Mouse (Mus musculus): ENCODE measurements around the gene Nbas. TPM values are rescaled to one million over a fixed set of nuclear protein-coding genes. Genes with fewer than 3 reads are reported as not detected.

Nbas gene
- 10 to 100 TPM; 10.7 to 21.3 TPM for polyA plus RNA-seq (2017; shearing (Covaris generic))

DNA sequence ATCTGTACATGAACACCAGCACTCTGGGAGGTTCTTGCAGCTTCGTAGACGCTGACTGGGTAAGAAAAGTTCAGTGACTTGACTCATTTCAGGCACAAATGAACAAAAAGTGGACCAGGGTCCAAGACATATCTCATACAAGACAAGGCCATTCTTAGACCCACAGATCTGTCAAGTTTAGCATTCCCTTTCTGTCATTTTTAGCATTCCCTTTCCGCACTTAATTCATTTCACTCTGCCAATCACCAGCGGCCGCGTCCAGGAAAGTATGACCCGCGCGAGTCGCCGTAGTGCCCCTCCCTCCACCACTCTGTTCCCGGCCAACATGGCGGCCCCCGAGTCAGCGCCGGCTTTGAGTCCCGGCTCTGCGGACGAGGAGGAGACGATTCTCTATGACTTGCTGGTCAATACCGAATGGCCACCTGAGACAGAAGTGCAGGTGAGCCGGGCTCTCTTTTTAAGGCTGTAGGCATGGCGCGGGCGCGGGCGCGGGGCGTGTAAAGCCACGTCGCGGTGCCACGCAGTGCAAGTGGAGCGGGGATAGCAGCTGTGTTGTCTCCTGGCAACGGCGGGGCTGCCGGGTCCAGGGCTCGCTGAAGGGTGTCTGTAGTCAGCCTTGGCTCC, at the start of gene Nbas:
Gene Nbas (plus strand): TSS at position 308 of the 624 bp plus-strand sequence.
- peak; percentile 85 for ATAC-seq

GRCm38 (mm10) chr12:13242453-13242852, 26.5 kb upstream of the Nbas start:
- no peak for ATAC-seq

DNA sequence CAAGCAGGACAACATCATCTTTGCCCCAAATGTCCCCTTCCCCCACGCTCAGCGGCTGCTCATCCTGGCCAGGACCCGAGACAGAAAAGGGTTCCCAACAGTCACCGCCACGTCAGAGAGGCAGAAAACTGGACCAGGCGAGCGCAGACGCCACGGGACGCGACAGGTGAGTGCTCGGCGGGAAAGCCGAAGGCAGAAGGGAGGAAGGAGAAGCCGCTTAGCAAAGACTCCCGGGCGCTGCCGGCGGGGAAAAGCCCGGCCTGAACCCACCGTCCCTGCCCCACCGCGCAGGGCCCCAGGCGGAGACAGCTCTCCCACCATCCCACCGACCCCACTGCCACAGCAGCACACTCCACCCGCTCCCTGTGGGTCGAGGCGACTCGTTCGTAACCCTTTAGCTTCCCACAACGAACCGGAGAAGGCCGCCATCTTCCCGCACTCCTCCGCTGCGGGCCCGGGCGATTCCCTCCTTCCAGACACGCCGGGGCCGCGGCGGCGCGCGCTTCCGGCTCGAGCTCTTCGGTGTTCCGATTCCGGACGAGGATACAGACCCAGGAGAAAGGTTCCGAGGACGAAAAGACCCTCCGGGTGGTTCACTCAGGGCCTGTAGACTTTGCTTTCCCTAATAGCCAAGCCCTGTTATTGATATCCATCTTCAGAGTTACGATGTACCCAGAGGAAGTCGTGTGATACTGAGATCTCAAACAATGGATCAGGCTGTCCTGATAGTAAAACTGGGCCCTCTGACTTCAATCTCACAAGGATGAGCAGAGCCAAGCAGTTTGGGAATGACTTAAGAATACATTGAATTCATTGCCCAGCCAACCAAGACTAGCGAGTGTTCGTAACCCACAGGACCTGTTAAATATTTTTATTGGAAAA, 20.0 kb upstream of the Nbas start, which contains the start of gene Ddx1:
Gene Ddx1 (minus strand): TSS at position 523 of the 882 bp plus-strand sequence.
- peak; percentile 93 for ATAC-seq

DNA sequence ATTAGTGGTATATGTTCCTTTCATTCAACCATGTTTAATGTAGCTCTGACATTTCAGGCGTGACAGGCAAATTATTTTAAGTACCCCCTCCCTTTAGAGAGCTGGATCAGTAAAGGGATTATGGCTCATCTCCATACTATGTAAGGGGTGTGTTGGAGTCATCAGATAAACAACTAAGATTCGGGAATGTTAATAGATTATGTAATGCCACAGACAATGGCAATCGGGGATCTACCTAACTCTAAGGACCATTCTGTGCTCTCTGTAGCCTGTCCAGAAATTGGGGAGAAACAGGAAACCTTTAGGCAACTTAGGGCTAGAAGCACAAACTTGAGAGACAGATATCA, 19.4 kb upstream of the Nbas start:
- peak; percentile 2 for ATAC-seq

DNA sequence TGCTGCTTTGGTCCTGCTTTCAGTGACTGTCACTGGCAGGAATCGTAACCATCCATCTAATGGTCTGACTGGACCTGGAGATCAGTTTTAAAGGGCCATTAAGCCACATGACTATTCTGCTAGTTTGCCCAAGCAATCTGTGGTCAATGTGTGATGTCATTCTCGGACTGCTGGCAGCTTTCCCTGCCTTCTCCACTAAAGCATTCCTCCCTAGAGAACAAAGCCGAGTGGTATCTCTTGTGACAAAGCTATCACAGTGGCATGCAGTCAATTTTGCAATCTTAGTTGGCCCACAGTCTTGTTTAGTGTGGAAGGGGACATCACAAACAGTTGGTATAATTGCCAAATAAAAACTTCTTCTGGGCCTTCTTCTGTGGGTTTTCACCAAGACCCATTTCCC, 13.9 kb upstream of the Nbas start:
- no peak for ATAC-seq

- ATAC-seq = no peak
Observed at GRCm38 (mm10) chr12:13255701-13256100, 13.2 kb upstream of the Nbas start.

DNA sequence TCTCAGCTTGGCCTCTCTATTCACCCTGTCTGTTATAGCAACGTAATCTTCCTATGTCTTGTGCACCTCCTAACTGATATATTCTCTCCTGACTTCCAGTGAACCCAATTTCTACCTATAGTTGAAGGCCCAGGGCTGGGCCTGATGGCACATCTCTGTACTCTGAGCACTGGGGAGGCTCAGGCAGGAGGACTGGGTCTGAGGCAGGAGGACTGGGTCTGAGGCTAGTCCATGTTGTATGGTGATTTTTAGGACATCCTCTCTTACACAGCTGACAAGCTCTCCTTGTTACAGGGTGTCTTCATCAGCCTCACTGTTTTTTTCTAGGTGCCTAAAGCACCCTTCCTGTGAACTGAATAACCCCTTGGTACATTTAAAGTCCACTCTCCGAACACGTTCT, 521 bp upstream of the Nbas start:
- peak; percentile 8 for ATAC-seq

GRCm38 (mm10) chr12:13269570-13270390, 847 bp downstream of the Nbas start:
- peak; percentile 25 for ATAC-seq

DNA sequence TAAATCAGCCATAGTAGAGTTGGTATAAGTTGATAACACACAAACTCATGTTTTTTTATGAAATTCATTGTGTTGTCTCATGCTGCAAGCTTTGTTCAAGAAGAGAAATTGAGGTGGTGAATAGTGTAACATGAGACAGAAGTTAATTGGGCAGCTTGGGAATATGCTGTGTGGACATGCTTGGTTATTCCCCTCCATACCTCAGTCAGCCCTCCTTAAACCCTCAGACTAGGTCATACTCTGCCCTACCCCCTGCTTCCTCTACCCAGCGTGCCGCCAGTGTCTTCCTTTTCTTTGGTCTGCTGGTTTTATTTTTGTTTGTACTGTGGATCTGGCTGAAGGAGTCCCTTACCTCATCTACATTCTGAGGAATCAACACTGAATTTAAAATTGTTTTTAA, 22.5 kb downstream of the Nbas start:
- no peak for ATAC-seq

DNA sequence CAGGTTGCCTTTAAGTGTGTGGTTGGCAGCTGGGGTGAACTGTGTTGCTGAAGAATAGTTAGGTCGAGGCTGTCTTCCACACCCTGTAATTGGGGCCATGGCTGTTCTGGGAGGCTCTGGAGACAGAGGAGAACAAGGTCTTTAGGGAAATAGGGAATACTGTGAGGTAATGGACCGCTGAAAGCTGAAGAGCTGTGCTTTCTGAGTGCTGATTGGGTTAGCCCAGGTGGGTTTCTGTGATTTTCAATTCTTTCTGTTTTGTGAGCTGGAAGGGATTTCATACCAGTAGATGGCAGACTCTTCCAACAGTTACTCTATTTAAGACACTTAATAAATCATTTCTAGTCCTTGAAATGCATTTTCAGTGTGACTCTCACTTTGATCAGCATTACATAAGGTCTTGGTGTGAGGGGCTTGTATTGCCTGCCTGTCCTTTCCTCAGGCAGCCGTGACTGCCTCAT, 24.5 kb downstream of the Nbas start:
- no peak for ATAC-seq

DNA sequence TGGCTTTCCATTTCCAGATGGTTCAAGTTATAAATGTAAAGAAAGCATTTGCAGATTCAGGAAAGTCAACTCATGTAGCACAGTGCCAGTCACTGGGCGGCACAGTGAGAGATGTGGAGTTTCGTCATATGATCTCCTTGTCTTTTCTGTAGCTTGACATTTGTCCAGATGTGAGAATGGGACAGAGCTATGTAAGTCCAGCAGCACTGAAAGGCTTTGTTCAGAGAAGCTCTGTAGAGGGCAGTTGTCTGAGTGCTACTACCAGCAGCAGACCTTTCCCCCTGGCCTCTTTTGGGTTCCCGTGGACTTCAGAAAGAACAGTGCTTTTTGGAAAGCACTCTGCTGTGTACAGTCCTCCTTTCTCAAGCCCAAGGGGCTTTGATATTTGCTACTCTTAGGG, 34.1 kb downstream of the Nbas start:
- no peak for ATAC-seq

GRCm38 (mm10) chr12:13313966-13314365, 45.0 kb downstream of the Nbas start:
- no peak for ATAC-seq

DNA sequence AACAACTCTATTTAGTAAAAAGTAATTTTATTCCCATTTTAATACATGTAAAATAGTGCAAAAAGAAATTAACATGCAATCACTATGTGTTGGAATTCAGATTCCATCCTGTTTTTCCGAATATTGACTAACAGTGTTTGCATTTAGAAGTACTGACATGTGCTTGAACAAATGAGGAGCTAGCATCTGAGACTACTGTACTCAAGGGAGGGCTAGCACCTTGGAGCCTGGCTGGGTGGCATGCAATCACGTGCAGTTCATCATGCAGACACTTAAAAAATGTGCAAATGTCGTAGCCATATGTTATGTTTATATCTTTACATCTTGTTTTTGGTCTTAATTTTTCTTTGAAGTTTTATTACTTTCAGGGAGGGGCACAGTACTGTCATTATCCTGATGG, 45.5 kb downstream of the Nbas start:
- ATAC-seq = no peak

GRCm38 (mm10) chr12:13315081-13315480, 46.1 kb downstream of the Nbas start:
- no peak for ATAC-seq

- no peak for ATAC-seq
Observed at GRCm38 (mm10) chr12:13342535-13342934, 73.6 kb downstream of the Nbas start.

DNA sequence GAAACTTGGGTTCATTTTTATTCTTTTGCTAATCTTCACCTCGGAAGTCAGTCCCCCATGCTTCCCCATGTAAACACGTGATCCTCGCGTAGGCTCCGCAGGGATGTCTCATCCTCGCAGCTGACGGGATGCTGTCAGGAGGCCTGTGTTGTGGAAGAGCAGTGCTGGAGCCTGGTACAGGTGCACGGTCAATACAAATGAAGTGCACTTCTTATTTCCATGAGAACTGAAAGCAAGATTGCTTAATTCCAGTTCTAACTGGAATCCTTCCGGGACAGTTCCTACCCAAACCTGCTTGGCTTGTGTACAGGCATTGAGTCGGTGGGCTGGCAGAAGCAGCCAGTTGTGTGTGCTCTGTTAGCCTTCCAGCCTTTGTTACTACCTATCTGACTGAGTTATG, 87.3 kb downstream of the Nbas start:
- no peak for ATAC-seq

- ATAC-seq = no peak
Observed at GRCm38 (mm10) chr12:13356769-13357168, 87.8 kb downstream of the Nbas start.

GRCm38 (mm10) chr12:13357229-13357628, 88.3 kb downstream of the Nbas start:
- no peak for ATAC-seq

DNA sequence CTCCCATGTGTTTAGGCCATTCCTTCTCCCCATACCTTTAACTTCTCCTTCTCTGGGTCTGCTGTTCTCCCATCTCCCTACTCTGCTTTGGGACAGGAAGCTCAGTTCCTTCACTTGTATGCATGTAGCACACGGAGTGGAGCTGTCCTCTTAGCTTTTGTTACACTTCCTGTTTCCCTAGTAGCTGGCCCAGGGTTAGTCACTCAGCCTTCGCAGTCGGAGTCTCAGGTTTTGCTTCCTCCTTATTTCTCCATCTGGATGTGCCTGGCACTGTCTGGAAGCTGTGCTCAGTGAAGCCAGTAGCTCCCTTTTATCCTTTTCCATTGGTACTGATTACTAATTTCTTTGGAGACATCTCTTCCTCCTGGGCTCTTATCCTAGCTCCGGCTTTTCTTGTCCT, 89.9 kb downstream of the Nbas start:
- ATAC-seq = no peak

- ATAC-seq = no peak
Observed at GRCm38 (mm10) chr12:13360183-13360811, 91.4 kb downstream of the Nbas start.

GRCm38 (mm10) chr12:13381580-13381979, 112.6 kb downstream of the Nbas start:
- no peak for ATAC-seq

- no peak for ATAC-seq
Observed at GRCm38 (mm10) chr12:13382046-13382445, 113.1 kb downstream of the Nbas start.

DNA sequence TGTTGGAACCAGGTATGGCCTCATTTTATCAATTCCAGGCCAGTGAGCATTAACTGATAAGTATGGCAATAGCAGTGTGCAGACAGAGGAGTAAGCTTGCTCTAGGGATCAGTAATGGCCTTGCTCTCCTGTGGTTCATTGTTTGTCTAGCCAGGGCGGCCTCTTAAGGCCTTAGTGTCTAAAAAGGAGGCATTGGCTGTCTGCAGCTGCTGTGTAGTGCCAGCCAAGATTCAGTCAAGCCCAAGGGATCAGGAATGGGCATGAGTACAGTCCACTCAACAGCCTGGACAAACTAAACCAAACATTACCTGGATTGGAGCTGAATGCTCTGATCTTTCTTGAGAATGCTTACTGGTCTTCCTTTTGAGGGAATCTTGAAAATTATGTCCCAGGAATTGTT, 120.7 kb downstream of the Nbas start:
- no peak for ATAC-seq

Data from CD4-positive, CD25-positive, alpha-beta regulatory T cell, adult 4 months (primary cell).